Mouse (Mus musculus) lung, postnatal 0 days (tissue): Measurements from ENCODE around the gene Ttll5.

ENCODE experiments used
- CTCF ChIP-seq: IDR thresholded peaks from 2 replicates; pipeline ENCODE4 v1.5.1; 2016; ENCODE audit warnings: antibody characterized with exemption, mild to moderate bottlenecking
- EP300 ChIP-seq: IDR thresholded peaks from 2 replicates; pipeline ENCODE4 v1.6.1; 2016; ENCODE audit warnings: antibody characterized with exemption, mild to moderate bottlenecking, control low read depth

DNA sequence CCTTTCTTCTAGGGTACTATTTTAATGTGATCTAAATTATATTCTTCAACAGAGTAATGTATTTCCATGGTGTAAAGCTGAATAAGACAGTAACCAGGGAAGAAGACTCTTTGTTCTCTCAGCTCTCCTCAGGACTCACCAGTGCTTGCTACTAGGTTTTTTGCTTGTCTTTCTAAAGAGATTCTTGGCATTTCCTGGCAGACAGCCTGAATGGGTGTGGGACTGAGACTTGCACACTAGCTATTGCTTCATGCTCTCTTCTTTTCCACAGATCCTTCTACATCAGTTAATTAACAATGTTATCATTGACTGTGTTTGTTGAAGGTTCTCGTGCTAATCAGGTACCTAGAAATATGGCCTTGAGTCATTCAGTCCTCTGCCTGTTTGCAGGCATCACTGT is 29.8 kb downstream of the Ttll5 start:
- TF ChIP-seq CTCF (no peak), EP300 (no peak)
